Mouse (Mus musculus): ENCODE results near the gene Gm45711. TPM values are rescaled to one million over a fixed set of nuclear protein-coding genes. Genes with fewer than 3 reads are reported as not detected.

Gm45711 gene
- polyA plus RNA-seq, 2 experiments, result not detected

- Histone ChIP-seq H3K9me3 (ENCODE audit: control insufficient read depth, low read length) (no peaks in the 10 kb centered on the region), H3K9ac (replicated peaks) (no peak overlapping the region), H3K4me1 (replicated peaks; ENCODE audit: control insufficient read depth in 2 of 2, insufficient read depth in 2 of 2, low read length in 1 of 2) (peaks cover 0 to 5% of the 10 kb centered on the region in 2 experiments; a peak in 2 of 4 replicates), H3K36me3 (replicated peaks; ENCODE audit: control insufficient read depth, insufficient read depth, low read depth) (peaks cover 6% of the 10 kb centered on the region; the same call in 1 of the 2 replicates), H3K4me3 (ENCODE audit: insufficient read depth in 1 of 2, low read depth in 2 of 2, low read length in 2 of 2) (no peak overlapping the region), H3K27me3 (ENCODE audit: control insufficient read depth, insufficient read depth, low read length) (no peaks in the 10 kb centered on the region), H3K4me2 (ENCODE audit: low read depth) (no peak overlapping the region), H3K27ac (no peak overlapping the region)
- TF ChIP-seq CTCF (IDR thresholded peaks at IDR 0.05; ENCODE audit: low read depth), result no peak
- ATAC-seq (ENCODE audit: insufficient read depth) (no peak), DNase-seq (ENCODE audit: low read depth in 3 of 3, low spot score in 3 of 3) (no peak)
- 60% methylated on average over 5 of the region's 5 CpGs for WGBS (ENCODE audit: insufficient replicate concordance)
Observed at GRCm38 (mm10) chr8:104232919-104233318, 77.0 kb downstream of the Gm45711 start.

DNA sequence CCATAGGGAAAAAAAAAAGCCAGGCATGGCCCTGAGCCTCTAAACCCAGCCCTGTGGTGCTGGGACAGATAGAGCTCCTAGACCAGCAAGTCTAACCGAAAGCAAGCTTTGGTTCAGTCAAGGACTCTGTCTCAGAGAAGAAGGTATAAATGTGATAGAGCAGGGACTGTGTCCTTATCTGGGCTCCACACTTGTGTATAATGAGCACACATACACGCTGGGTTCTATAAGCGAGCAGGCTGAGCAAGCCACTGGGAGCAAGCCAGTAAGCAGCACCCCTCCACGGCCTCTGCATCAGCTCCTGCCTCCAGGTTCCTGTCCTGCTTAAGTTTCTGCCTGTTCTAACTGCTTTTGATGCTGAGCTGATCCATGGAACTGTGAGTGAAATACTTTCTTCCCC, 77.8 kb downstream of the Gm45711 start:
- Histone ChIP-seq H3K4me1 (replicated peaks; ENCODE audit: control insufficient read depth in 2 of 2, insufficient read depth in 2 of 2, low read length in 1 of 2) (peaks cover 0 to 5% of the 10 kb centered on the region in 2 experiments; a peak in 2 of 4 replicates), H3K4me3 (ENCODE audit: insufficient read depth in 1 of 2, low read depth in 2 of 2, low read length in 2 of 2) (no peak overlapping the region), H3K27me3 (ENCODE audit: control insufficient read depth, insufficient read depth, low read length) (no peaks in the 10 kb centered on the region), H3K9ac (replicated peaks) (no peak overlapping the region), H3K27ac (no peak overlapping the region), H3K9me3 (ENCODE audit: control insufficient read depth, low read length) (no peaks in the 10 kb centered on the region), H3K4me2 (ENCODE audit: low read depth) (no peak overlapping the region), H3K36me3 (replicated peaks; ENCODE audit: control insufficient read depth, insufficient read depth, low read depth) (peaks cover 6% of the 10 kb centered on the region; the same call in 1 of the 2 replicates)
- ATAC-seq (ENCODE audit: insufficient read depth) (peak; percentile 22; the same call in 1 of the 2 replicates), DNase-seq (ENCODE audit: low read depth in 3 of 3, low spot score in 3 of 3) (no peak)
- 39% methylated on average over 4 of the region's 4 CpGs for WGBS (ENCODE audit: insufficient replicate concordance)
- TF ChIP-seq CTCF (IDR thresholded peaks at IDR 0.05; ENCODE audit: low read depth), result no peak
- no peak for TF ChIP-seq EP300 (IDR thresholded peaks at IDR 0.05; ENCODE audit: low read depth)

Other genes with a start within 250 kb of the Gm45711 start
- gene Cdh5, start 208.5 kb downstream of the Gm45711 start, polyA plus RNA-seq (2012; rRNA removed), result 11.3 and 11.6 TPM in 2 replicates
- 7.3 and 8.5 TPM in 2 replicates for gene Cdh5, start 208.5 kb downstream of the Gm45711 start, polyA plus RNA-seq (2014; fragmentation: Nextera tagmentation; extraction: Ambion mirVana)
- gene Bean1, start 139.6 kb downstream of the Gm45711 start, polyA plus RNA-seq (2012; rRNA removed), result 0.02 and 0.05 TPM in 2 replicates
- gene Bean1, start 139.6 kb downstream of the Gm45711 start, polyA plus RNA-seq (2014; fragmentation: Nextera tagmentation; extraction: Ambion mirVana), result not detected in 2 replicates
- 3.1 and 3.9 TPM in 2 replicates for gene Tk2, start 61.5 kb downstream of the Gm45711 start, polyA plus RNA-seq (2012; rRNA removed)
- 4.9 and 7.0 TPM in 2 replicates for gene Tk2, start 61.5 kb downstream of the Gm45711 start, polyA plus RNA-seq (2014; fragmentation: Nextera tagmentation; extraction: Ambion mirVana)
- 10.2 and 13.6 TPM in 2 replicates for gene Cklf, start 59.2 kb downstream of the Gm45711 start, polyA plus RNA-seq (2012; rRNA removed)
- gene Cklf, start 59.2 kb downstream of the Gm45711 start, polyA plus RNA-seq (2014; fragmentation: Nextera tagmentation; extraction: Ambion mirVana), result 16.5 and 17.9 TPM in 2 replicates
- not detected in 2 replicates for gene Cmtm2a, start 16.9 kb downstream of the Gm45711 start, polyA plus RNA-seq (2012; rRNA removed)
- not detected in 2 replicates for gene Cmtm2a, start 16.9 kb downstream of the Gm45711 start, polyA plus RNA-seq (2014; fragmentation: Nextera tagmentation; extraction: Ambion mirVana)
- gene Cmtm1, start 64 bp upstream of the Gm45711 start, polyA plus RNA-seq (2012; rRNA removed), result not detected in 2 replicates
- not detected in 2 replicates for gene Cmtm1, start 64 bp upstream of the Gm45711 start, polyA plus RNA-seq (2014; fragmentation: Nextera tagmentation; extraction: Ambion mirVana)
- not detected in 2 replicates for gene Gm11020, start 11.5 kb upstream of the Gm45711 start, polyA plus RNA-seq (2012; rRNA removed)
- gene Gm11020, start 11.5 kb upstream of the Gm45711 start, polyA plus RNA-seq (2014; fragmentation: Nextera tagmentation; extraction: Ambion mirVana), result not detected in 2 replicates
- not detected in 2 replicates for gene Cmtm2b, start 12.1 kb upstream of the Gm45711 start, polyA plus RNA-seq (2012; rRNA removed)
- not detected in 2 replicates for gene Cmtm2b, start 12.1 kb upstream of the Gm45711 start, polyA plus RNA-seq (2014; fragmentation: Nextera tagmentation; extraction: Ambion mirVana)
- 14.0 and 14.3 TPM in 2 replicates for gene Cmtm3, start 29.3 kb upstream of the Gm45711 start, polyA plus RNA-seq (2012; rRNA removed)
- 14.1 and 14.6 TPM in 2 replicates for gene Cmtm3, start 29.3 kb upstream of the Gm45711 start, polyA plus RNA-seq (2014; fragmentation: Nextera tagmentation; extraction: Ambion mirVana)
- gene Cmtm4, start 85.7 kb upstream of the Gm45711 start, polyA plus RNA-seq (2012; rRNA removed), result 1.7 TPM in 2 replicates
- 0.44 and 0.54 TPM in 2 replicates for gene Cmtm4, start 85.7 kb upstream of the Gm45711 start, polyA plus RNA-seq (2014; fragmentation: Nextera tagmentation; extraction: Ambion mirVana)
- gene Dync1li2, start 133.0 kb upstream of the Gm45711 start, polyA plus RNA-seq (2012; rRNA removed), result 5.8 and 9.4 TPM in 2 replicates
- 8.2 and 9.8 TPM in 2 replicates for gene Dync1li2, start 133.0 kb upstream of the Gm45711 start, polyA plus RNA-seq (2014; fragmentation: Nextera tagmentation; extraction: Ambion mirVana)
- gene Terb1, start 199.8 kb upstream of the Gm45711 start, polyA plus RNA-seq (2012; rRNA removed), result not detected in 2 replicates
- not detected in 2 replicates for gene Terb1, start 199.8 kb upstream of the Gm45711 start, polyA plus RNA-seq (2014; fragmentation: Nextera tagmentation; extraction: Ambion mirVana)
- gene Nae1, start 224.6 kb upstream of the Gm45711 start, polyA plus RNA-seq (2012; rRNA removed), result 12.4 and 23.4 TPM in 2 replicates
- 36.4 and 37.5 TPM in 2 replicates for gene Nae1, start 224.6 kb upstream of the Gm45711 start, polyA plus RNA-seq (2014; fragmentation: Nextera tagmentation; extraction: Ambion mirVana)
- 2.5 and 5.0 TPM in 2 replicates for gene Car7, start 224.6 kb upstream of the Gm45711 start, polyA plus RNA-seq (2012; rRNA removed)
- 5.0 and 11.2 TPM in 2 replicates for gene Car7, start 224.6 kb upstream of the Gm45711 start, polyA plus RNA-seq (2014; fragmentation: Nextera tagmentation; extraction: Ambion mirVana)

Measured in liver, embryonic 14.5 days (tissue).